Mouse (Mus musculus) heart, adult 10 weeks (tissue): ENCODE results near the gene Dll1. TPM values are rescaled to one million over a fixed set of nuclear protein-coding genes. Genes with fewer than 3 reads are reported as not detected.

Experiments
- polyA plus RNA-seq: library from polyadenylated mRNA; stranded (reverse); fragments of 350-450 nt; fragmentation: Illumina TruSeq; extraction: RNeasy Lipid Tissue Mini Kit (QIAGEN cat#74804); gene quantifications from one replicate; pipeline ENCODE4 v1.2.3, GENCODE M21; 2014; ENCODE audit warnings: low read depth, low replicate concordance

Dll1 gene
- 5.2 TPM for polyA plus RNA-seq

GRCm38 (mm10) chr17:15376494-15377181 lies at the start of gene Dll1:
Dll1 (minus strand) TSS chr17:15376872.

GRCm38 (mm10) chr17:15395997-15396675 lies 19.5 kb upstream of the Dll1 start, which contains the start of gene Fam120b:
Fam120b (plus strand) TSS chr17:15396202.

Other genes starting within 250 kb of the Dll1 start
- 16.5 TPM for gene Fam120b, start 19.3 kb upstream of the Dll1 start, polyA plus RNA-seq
- gene Psmb1, start 122.9 kb upstream of the Dll1 start, polyA plus RNA-seq, result 115 TPM
- 11.9 TPM for gene Tbp, start 123.0 kb upstream of the Dll1 start, polyA plus RNA-seq
- gene Pdcd2, start 150.4 kb upstream of the Dll1 start, polyA plus RNA-seq, result 14.5 TPM
- gene Prdm9, start 187.5 kb upstream of the Dll1 start, polyA plus RNA-seq, result 4.2 TPM